Comparison of ENCODE assay signal across 16 mouse cellular contexts in the genomic region with DNA sequence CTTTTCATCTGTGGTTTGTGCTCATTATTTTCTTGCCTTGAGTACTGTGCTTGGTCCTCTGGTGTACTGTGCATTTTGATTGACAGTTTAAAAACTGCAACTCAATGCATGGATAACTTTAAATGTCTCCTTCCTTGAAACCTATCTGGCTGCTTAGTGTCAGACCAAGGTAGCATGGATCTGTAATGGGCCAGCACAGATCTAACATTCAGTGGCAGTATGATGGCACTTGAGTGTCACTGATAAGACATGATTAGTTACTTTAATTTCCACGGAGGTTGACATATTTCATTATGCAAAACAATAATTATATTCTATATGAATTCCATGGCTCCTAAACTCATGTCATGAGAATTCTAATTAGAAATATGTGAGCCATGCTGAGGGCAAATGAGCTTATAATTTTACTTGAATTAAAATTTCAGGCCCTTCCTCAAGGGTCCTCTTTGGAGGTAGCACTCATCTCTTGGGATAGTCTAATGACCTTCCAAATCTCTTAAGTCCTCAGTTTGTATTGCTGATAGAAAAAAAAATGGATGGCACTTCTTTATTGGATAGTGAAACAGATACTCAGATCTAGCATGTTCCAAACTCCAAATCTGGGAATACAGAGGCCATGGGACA.
"Had no signal": no experiment of that assay in that cellular context is flagged by ENCODE, and none has a peak within 500 bp of the region (broad histone marks: within the 10 kb centered on the region; RNA-seq: fewer than 3 reads in every experiment).

No protein-coding gene starts in this region.

- H3K4me1 ChIP-seq: liver, embryonic 13.5 days had no signal

- H3K9ac ChIP-seq: liver, embryonic 13.5 days had no signal

- H3K9me3 ChIP-seq: liver, embryonic 13.5 days had no signal

- H3K27me3 ChIP-seq: liver, embryonic 13.5 days had no signal

- H3K36me3 ChIP-seq: liver, embryonic 13.5 days had no signal

- H3K27ac ChIP-seq: kidney, postnatal 0 days; layer of hippocampus, adult 2 months; liver, embryonic 13.5 days had no signal

- H3K4me2 ChIP-seq: liver, embryonic 13.5 days; midbrain, embryonic 11.5 days had no signal

- DNase-seq: kidney, adult 18-20 months; kidney, adult 9 months; kidney, postnatal 25 days; layer of hippocampus, adult 9-11 months; liver, embryonic 13.5 days; lung, adult 2 months; lung, postnatal 14 days; lung, postnatal 4 days; midbrain, embryonic 14.5 days; thymus, adult 2 months; thymus, postnatal 14 days; thymus, postnatal 4 days had no signal

- H3K4me3 ChIP-seq: layer of hippocampus, adult 2 months; liver, embryonic 13.5 days; myocyte had no signal
